Mouse (Mus musculus) ES-E14 (cell line): Measurements from ENCODE around the gene 4930595D18Rik. TPM values are rescaled to one million over a fixed set of nuclear protein-coding genes. Genes with fewer than 3 reads are reported as not detected.

ENCODE experiments used
- DNase-seq: peaks from one replicate; pipeline ENCODE4 v3.0.0-alpha.2; 2013; ENCODE audit warnings: low read depth, low spot score
- H3K27ac ChIP-seq: 2 replicates; pipeline ENCODE4 v1.5.1; 2012; ENCODE audit warnings: low read depth, mild to moderate bottlenecking, low read length, moderate library complexity, mixed read lengths; ENCODE audit not compliant: poor library complexity, insufficient read depth, severe bottlenecking
- H3K36me3 ChIP-seq: 2 replicates; pipeline ENCODE4 v1.6.1; 2012; ENCODE audit warnings: mild to moderate bottlenecking, low read length, moderate library complexity, mixed read lengths; ENCODE audit not compliant: control insufficient read depth, poor library complexity, insufficient read depth, severe bottlenecking
- H3K4me1 ChIP-seq, 2 experiments: fragments of 150-350 bp in 1 of 2; sonication (generic) in 1 of 2; 2 replicates each; pipeline ENCODE4 v1.6.1; 2012; ENCODE audit warnings: low read length in 2 of 2, mild to moderate bottlenecking in 1 of 2, mixed read lengths in 1 of 2; ENCODE audit not compliant: control insufficient read depth in 2 of 2, insufficient read depth in 2 of 2, poor library complexity in 1 of 2
- H3K4me3 ChIP-seq, 2 experiments: fragments of 150-350 bp in 1 of 2; sonication (generic) in 1 of 2; 2 replicates each; pipeline ENCODE4 v1.5.1; 2012; ENCODE audit warnings: low read length in 2 of 2, low read depth in 1 of 2, mild to moderate bottlenecking in 1 of 2, mixed read lengths in 1 of 2; ENCODE audit not compliant: insufficient read depth in 1 of 2, poor library complexity in 1 of 2, severe bottlenecking in 1 of 2
- H3K9ac ChIP-seq: 2 replicates; pipeline ENCODE4 v1.6.1; 2012; ENCODE audit warnings: low read depth, mild to moderate bottlenecking, low read length, mixed read lengths; ENCODE audit not compliant: poor library complexity, insufficient read depth, severe bottlenecking
- H3K9me3 ChIP-seq: fragments of 150-350 bp; sonication (generic); 2 replicates; pipeline ENCODE4 v1.6.1; 2012; ENCODE audit warnings: low read depth, mild to moderate bottlenecking, low read length; ENCODE audit not compliant: control insufficient read depth, insufficient read depth
- CHD2 ChIP-seq: IDR thresholded peaks from 2 replicates; pipeline ENCODE4 v1.6.1; 2014; ENCODE audit warnings: mild to moderate bottlenecking, low read depth, low read length, inconsistent platforms
- HCFC1 ChIP-seq: IDR thresholded peaks from 2 replicates; pipeline ENCODE4 v1.6.1; 2012; ENCODE audit warnings: low read length, inconsistent platforms, borderline replicate concordance; ENCODE audit not compliant: insufficient read depth
- MAFK ChIP-seq: IDR thresholded peaks from 2 replicates; pipeline ENCODE4 v1.6.1; 2014; ENCODE audit warnings: mild to moderate bottlenecking, low read depth, low read length, inconsistent platforms; ENCODE audit not compliant: insufficient read depth
- ZC3H11A ChIP-seq: IDR thresholded peaks from 2 replicates; pipeline ENCODE4 v1.6.1; 2012; ENCODE audit warnings: low read depth, mild to moderate bottlenecking, inconsistent platforms, low read length, borderline replicate concordance
- ZNF384 ChIP-seq: IDR thresholded peaks from 2 replicates; pipeline ENCODE4 v1.6.1; 2012; ENCODE audit warnings: low read depth, low read length, inconsistent platforms
- in situ Hi-C, 2 experiments: fragments of 600-800 bp; cut with MboI; formaldehyde crosslinking; loops; one replicate each; pipeline ENCODE4 v1.15.1; 2025; ENCODE audit warnings: low sequenced_read_pairs in 2 of 2, inconsistent platforms in 1 of 2; ENCODE audit not compliant: unreplicated experiment in 2 of 2
- total RNA-seq: library from RNA; depleted of rRNA; stranded (reverse); fragments of 300-350 nt; gene quantifications from 2 replicates; pipeline ENCODE4 v1.2.3, GENCODE M21; 2012

4930595D18Rik gene
- total RNA-seq, 1 experiment: not detected

DNA sequence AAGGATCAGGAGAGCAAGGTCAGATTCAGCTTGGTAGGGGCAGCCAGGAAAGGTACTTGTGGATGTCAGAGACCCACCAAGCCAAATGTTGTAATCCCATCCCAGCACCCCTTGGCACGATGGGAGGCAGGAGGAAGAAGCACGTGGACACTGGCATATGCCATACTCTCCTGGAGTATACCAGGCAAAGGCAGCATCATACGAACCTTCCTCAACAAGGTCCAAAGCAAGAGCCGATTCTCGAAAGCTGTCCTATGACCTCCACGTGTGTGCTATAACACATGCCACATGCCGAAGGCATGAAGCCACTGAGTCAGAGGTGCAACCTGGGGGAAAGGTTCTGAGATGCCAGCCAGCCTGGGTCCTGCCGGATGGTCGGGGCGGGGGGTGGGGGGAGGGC is 23.4 kb downstream of the 4930595D18Rik start:
- Histone ChIP-seq H3K9me3 (no peaks in the 10 kb centered on the region), H3K9ac (no peak overlapping the region), H3K36me3 (no peaks in the 10 kb centered on the region), H3K4me1 (peaks cover 0 to 17% of the 10 kb centered on the region in 2 experiments; a peak in 1 of 4 replicates), H3K4me3 (no peak overlapping the region), H3K27ac (no peak overlapping the region)
- no peak for DNase-seq
- no peak for TF ChIP-seq CHD2
- TF ChIP-seq ZC3H11A: no peak
- TF ChIP-seq HCFC1: no peak
- TF ChIP-seq MAFK: no peak
- no peak for TF ChIP-seq ZNF384
- in situ Hi-C loops: no loop called here

DNA sequence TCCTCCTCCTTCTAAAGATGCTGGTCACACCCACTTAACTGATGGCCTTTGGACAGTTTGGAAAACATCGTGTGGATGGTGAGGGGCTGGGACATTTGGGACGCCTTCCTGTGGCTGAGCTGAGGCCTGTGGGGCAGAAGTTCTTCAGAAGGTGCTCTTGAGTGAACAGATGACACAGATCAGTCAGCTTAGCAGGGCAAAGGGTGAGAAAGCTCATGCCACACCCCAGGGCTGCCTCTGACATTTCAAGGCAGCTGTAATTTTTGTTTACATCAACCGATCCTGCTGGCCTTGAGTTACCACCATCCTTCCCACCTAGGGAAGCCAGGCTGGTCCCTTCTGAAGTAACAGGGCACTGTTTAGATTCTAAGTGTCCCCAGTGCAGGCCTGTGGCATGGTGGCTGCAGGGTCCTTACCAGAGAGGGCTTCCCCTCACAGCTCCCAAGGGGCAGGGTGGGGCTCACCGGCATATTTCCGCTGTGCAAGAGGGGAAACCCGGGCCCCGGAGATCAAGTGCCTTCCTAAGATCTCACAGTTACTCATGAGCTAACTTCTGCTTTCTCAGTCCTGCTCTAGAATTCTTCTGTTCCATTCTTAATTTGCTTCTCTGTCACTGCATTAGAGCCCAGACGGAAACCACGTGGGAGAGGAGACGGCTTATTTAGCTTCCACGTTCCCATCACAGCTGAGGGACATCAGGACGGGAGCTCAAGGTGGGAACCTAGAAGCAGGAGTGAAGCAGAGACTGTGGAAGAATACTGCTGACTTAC is 24.4 kb downstream of the 4930595D18Rik start:
- Histone ChIP-seq H3K36me3 (no peaks in the 10 kb centered on the region), H3K27ac (no peak overlapping the region), H3K9me3 (no peaks in the 10 kb centered on the region), H3K4me3 (no peak overlapping the region), H3K9ac (no peak overlapping the region), H3K4me1 (peaks cover 0 to 12% of the 10 kb centered on the region in 2 experiments; a peak in 1 of 4 replicates)
- in situ Hi-C loops: no loop called here
- TF ChIP-seq HCFC1 (no peak), MAFK (no peak), ZNF384 (no peak), ZC3H11A (no peak), CHD2 (no peak)
- DNase-seq: no peak

DNA sequence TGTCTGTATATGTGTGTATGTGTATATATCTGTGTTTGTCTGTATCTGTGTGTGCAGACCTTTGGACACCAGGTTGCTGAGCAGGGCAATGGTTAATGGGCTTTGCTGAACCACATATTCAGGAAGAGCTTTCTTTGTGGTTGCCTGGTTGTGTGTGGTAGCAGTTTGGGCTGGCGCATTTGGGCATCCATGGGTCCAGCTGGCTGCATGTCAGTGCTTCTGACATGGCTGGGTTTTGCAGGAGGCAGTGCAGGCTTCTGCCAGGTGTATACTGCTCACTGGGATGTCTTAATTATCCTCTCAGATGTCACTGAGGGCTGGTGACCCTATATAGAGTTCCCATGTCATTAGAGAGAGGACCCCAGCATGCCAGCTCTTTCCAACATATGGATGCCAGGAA is 28.5 kb downstream of the 4930595D18Rik start:
- 0 out of 4 replicates have a peak, but pooled peaks cover 0 to 4% of the 10 kb centered on the region in 2 experiments for H3K4me1 ChIP-seq
- DNase-seq: no peak
- no peak overlapping the region for H3K9ac ChIP-seq
- TF ChIP-seq HCFC1 (no peak), MAFK (no peak), ZC3H11A (no peak), ZNF384 (no peak), CHD2 (no peak)
- H3K9me3 ChIP-seq: no peaks in the 10 kb centered on the region
- H3K4me3 ChIP-seq: no peak overlapping the region
- in situ Hi-C loops: no loop called here
- no peaks in the 10 kb centered on the region for H3K36me3 ChIP-seq
- H3K27ac ChIP-seq: no peak overlapping the region

DNA sequence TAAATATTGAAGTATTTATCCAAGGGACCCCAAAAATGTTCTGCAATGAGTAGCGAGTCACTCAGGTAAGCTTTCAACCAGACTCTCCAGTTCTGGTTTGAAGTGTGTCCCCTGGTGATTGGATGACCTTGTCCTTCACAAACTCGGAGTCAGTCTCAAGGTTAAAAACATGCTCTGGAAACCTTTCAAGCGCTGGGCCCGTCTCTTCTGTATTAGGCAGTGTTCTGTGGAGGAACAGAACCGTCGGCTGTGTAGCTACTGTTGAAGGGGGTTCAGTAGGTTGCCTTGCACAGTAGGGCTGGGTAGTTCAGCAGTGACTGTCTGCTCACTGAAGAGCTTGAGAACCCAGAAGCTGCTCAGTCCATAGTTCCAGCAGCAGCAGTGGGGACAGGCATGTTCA is 29.6 kb downstream of the 4930595D18Rik start:
- Histone ChIP-seq H3K4me3 (no peak overlapping the region), H3K9me3 (no peaks in the 10 kb centered on the region), H3K27ac (no peak overlapping the region), H3K9ac (no peak overlapping the region), H3K36me3 (no peaks in the 10 kb centered on the region), H3K4me1 (peaks cover 0 to 4% of the 10 kb centered on the region in 2 experiments; a peak in 1 of 4 replicates)
- no peak for DNase-seq
- in situ Hi-C loops: no loop called here
- TF ChIP-seq ZC3H11A (no peak), ZNF384 (no peak), CHD2 (no peak), MAFK (no peak), HCFC1 (no peak)
